ENCODE assay signal across 21 mouse cellular contexts in genomic region chr6:148259074-148259473, GRCm38 (mm10). TPM values are rescaled to one million over a fixed set of nuclear protein-coding genes. Genes with fewer than 3 reads are reported as not detected.
DNase-seq lines count a peak whose midpoint lies in the region; ATAC-seq lines count a peak whose summit lies in the region.
"Had no signal": no experiment of that assay in that cellular context is flagged by ENCODE, and none has a peak within 500 bp of the region (broad histone marks: within the 10 kb centered on the region; RNA-seq: fewer than 3 reads in every experiment).

No protein-coding gene starts in this region.

- H3K9me3 ChIP-seq in forebrain, embryonic 11.5 days (ENCODE audit: control insufficient read depth, low read length) = no peaks in the 10 kb centered on the region
- H3K9me3 ChIP-seq in forebrain, embryonic 13.5 days (replicated peaks) = no peaks in the 10 kb centered on the region
- no peaks in the 10 kb centered on the region for H3K9me3 ChIP-seq in hindbrain, embryonic 10.5 days
- no peaks in the 10 kb centered on the region for H3K9me3 ChIP-seq in hindbrain, embryonic 16.5 days (ENCODE audit: control insufficient read depth, low read length)
- H3K9me3 ChIP-seq in midbrain, embryonic 11.5 days (ENCODE audit: control insufficient read depth, low read length) = no peaks in the 10 kb centered on the region
- no peaks in the 10 kb centered on the region for H3K9me3 ChIP-seq in midbrain, embryonic 14.5 days (ENCODE audit: control insufficient read depth, low read length)
- H3K9me3 ChIP-seq: embryonic facial prominence, embryonic 10.5 days; embryonic facial prominence, embryonic 12.5 days; forebrain, embryonic 12.5 days; forebrain, embryonic 15.5 days had no signal

- H3K4me1 ChIP-seq in forebrain, embryonic 11.5 days (replicated peaks; ENCODE audit: control insufficient read depth, insufficient read depth, low read length) = 0 out of 2 replicates have a peak, but pooled peaks cover 2% of the 10 kb centered on the region
- peaks cover 11% of the 10 kb centered on the region for H3K4me1 ChIP-seq in forebrain, embryonic 13.5 days
- H3K4me1 ChIP-seq in hindbrain, embryonic 10.5 days (replicated peaks) = peaks cover 38% of the 10 kb centered on the region
- H3K4me1 ChIP-seq in hindbrain, embryonic 16.5 days (ENCODE audit: control insufficient read depth, insufficient read depth, low read depth, low read length) = peaks cover 6% of the 10 kb centered on the region; the same call in 1 of the 2 replicates
- peaks cover 5% of the 10 kb centered on the region; the same call in 1 of the 2 replicates for H3K4me1 ChIP-seq in midbrain, embryonic 11.5 days (ENCODE audit: control insufficient read depth, insufficient read depth, low read length)
- H3K4me1 ChIP-seq in midbrain, embryonic 14.5 days (ENCODE audit: control insufficient read depth, insufficient read depth, low read length) = peaks cover 9% of the 10 kb centered on the region; the same call in 1 of the 2 replicates

- 0 out of 2 replicates have a peak, but pooled peaks have one; percentile 33 for ATAC-seq in forebrain, embryonic 11.5 days (replicated peaks; ENCODE audit: low FRiP score)
- no peak for ATAC-seq in forebrain, embryonic 13.5 days
- no peak for ATAC-seq in hindbrain, embryonic 16.5 days
- ATAC-seq in midbrain, embryonic 11.5 days (ENCODE audit: low FRiP score) = no peak
- ATAC-seq in midbrain, embryonic 14.5 days (ENCODE audit: low FRiP score, low TSS enrichment) = no peak
- ATAC-seq: activated CD4-positive, CD25-positive, alpha-beta regulatory T cell, adult 4 months had no signal

- no peak overlapping the region for H3K4me3 ChIP-seq in forebrain, embryonic 11.5 days (ENCODE audit: low read depth, low read length)
- H3K4me3 ChIP-seq in forebrain, embryonic 13.5 days = no peak overlapping the region
- no peak overlapping the region for H3K4me3 ChIP-seq in hindbrain, embryonic 10.5 days
- H3K4me3 ChIP-seq in hindbrain, embryonic 16.5 days (ENCODE audit: low read length) = no peak overlapping the region
- no peak overlapping the region for H3K4me3 ChIP-seq in midbrain, embryonic 11.5 days (ENCODE audit: low read depth, low read length)
- H3K4me3 ChIP-seq in midbrain, embryonic 14.5 days (replicated peaks; ENCODE audit: low read depth, low read length) = no peak overlapping the region
- H3K4me3 ChIP-seq: embryonic facial prominence, embryonic 10.5 days; embryonic facial prominence, embryonic 12.5 days; forebrain, embryonic 12.5 days; forebrain, embryonic 15.5 days had no signal

- 81% methylated on average over 8 of the region's 8 CpGs for WGBS in forebrain, embryonic 11.5 days
- 86% methylated on average over 8 of the region's 8 CpGs for WGBS in forebrain, embryonic 13.5 days
- WGBS in hindbrain, embryonic 10.5 days = 64% methylated on average over 8 of the region's 8 CpGs
- WGBS in hindbrain, embryonic 16.5 days = 67% methylated on average over 8 of the region's 8 CpGs
- 87% methylated on average over 8 of the region's 8 CpGs for WGBS in midbrain, embryonic 11.5 days
- WGBS in midbrain, embryonic 14.5 days = 76% methylated on average over 8 of the region's 8 CpGs

- no peak for DNase-seq in forebrain, embryonic 11.5 days (ENCODE audit: low spot score)
- DNase-seq in hindbrain, embryonic 10.5 days (ENCODE audit: low spot score) = no peak
- peak; percentile 67 for DNase-seq in midbrain, embryonic 11.5 days (ENCODE audit: low spot score, missing footprints)
- no peak for DNase-seq in midbrain, embryonic 14.5 days
- peak; percentile 12 for DNase-seq in R1 (ENCODE audit: low read depth, low spot score)
- DNase-seq: adrenal gland, adult 8-10 months; adrenal gland, postnatal 14 days; adrenal gland, postnatal 36 days; cerebellum, adult 11-12 months; cerebellum, adult 2 months; cerebellum, adult 9-10 months; cerebellum, postnatal 10 days; cerebellum, postnatal 25 days; forebrain, postnatal 0 days had no signal

- no peaks in the 10 kb centered on the region for H3K36me3 ChIP-seq in forebrain, embryonic 11.5 days (ENCODE audit: control insufficient read depth, insufficient read depth, low read length)
- no peaks in the 10 kb centered on the region for H3K36me3 ChIP-seq in forebrain, embryonic 13.5 days (ENCODE audit: poor library complexity, severe bottlenecking)
- H3K36me3 ChIP-seq in hindbrain, embryonic 10.5 days = no peaks in the 10 kb centered on the region
- H3K36me3 ChIP-seq in hindbrain, embryonic 16.5 days (ENCODE audit: control insufficient read depth, insufficient read depth, low read length) = no peaks in the 10 kb centered on the region
- H3K36me3 ChIP-seq in midbrain, embryonic 11.5 days (ENCODE audit: control insufficient read depth, insufficient read depth, low read length) = no peaks in the 10 kb centered on the region
- no peaks in the 10 kb centered on the region for H3K36me3 ChIP-seq in midbrain, embryonic 14.5 days (ENCODE audit: control insufficient read depth, insufficient read depth, low read length)
- H3K36me3 ChIP-seq: embryonic facial prominence, embryonic 10.5 days; embryonic facial prominence, embryonic 12.5 days; forebrain, embryonic 12.5 days; forebrain, embryonic 15.5 days had no signal

- H3K27ac ChIP-seq in forebrain, embryonic 11.5 days (ENCODE audit: low read depth, low read length) = no peak overlapping the region
- no peak overlapping the region for H3K27ac ChIP-seq in forebrain, embryonic 13.5 days
- peak overlapping the region; percentile 59 for H3K27ac ChIP-seq in hindbrain, embryonic 10.5 days
- no peak overlapping the region for H3K27ac ChIP-seq in hindbrain, embryonic 16.5 days (ENCODE audit: low read depth, low read length)
- H3K27ac ChIP-seq in midbrain, embryonic 11.5 days (ENCODE audit: low read depth, low read length) = no peak overlapping the region
- H3K27ac ChIP-seq in midbrain, embryonic 14.5 days (replicated peaks; ENCODE audit: low read depth, low read length) = no peak overlapping the region
- H3K27ac ChIP-seq: embryonic facial prominence, embryonic 10.5 days; embryonic facial prominence, embryonic 12.5 days; forebrain, embryonic 12.5 days; forebrain, embryonic 15.5 days had no signal

- no peak overlapping the region for H3K4me2 ChIP-seq in forebrain, embryonic 11.5 days (ENCODE audit: low read depth, low read length, severe bottlenecking)
- no peak overlapping the region for H3K4me2 ChIP-seq in forebrain, embryonic 13.5 days
- H3K4me2 ChIP-seq in hindbrain, embryonic 16.5 days (ENCODE audit: low read length) = no peak overlapping the region
- no peak overlapping the region for H3K4me2 ChIP-seq in midbrain, embryonic 11.5 days
- H3K4me2 ChIP-seq in midbrain, embryonic 14.5 days (ENCODE audit: low read length) = no peak overlapping the region
- H3K4me2 ChIP-seq: embryonic facial prominence, embryonic 12.5 days; forebrain, embryonic 12.5 days; forebrain, embryonic 15.5 days had no signal

- H3K9ac ChIP-seq in forebrain, embryonic 11.5 days (ENCODE audit: low read length) = no peak overlapping the region
- no peak overlapping the region for H3K9ac ChIP-seq in forebrain, embryonic 13.5 days
- no peak overlapping the region for H3K9ac ChIP-seq in hindbrain, embryonic 16.5 days (ENCODE audit: low read depth, low read length)
- no peak overlapping the region for H3K9ac ChIP-seq in midbrain, embryonic 11.5 days (ENCODE audit: low read length)
- H3K9ac ChIP-seq in midbrain, embryonic 14.5 days (replicated peaks; ENCODE audit: low read length) = no peak overlapping the region
- H3K9ac ChIP-seq: embryonic facial prominence, embryonic 12.5 days; forebrain, embryonic 12.5 days; forebrain, embryonic 15.5 days; forebrain, postnatal 0 days had no signal

- no peaks in the 10 kb centered on the region for H3K27me3 ChIP-seq in forebrain, embryonic 11.5 days (ENCODE audit: control insufficient read depth, insufficient read depth, low read length)
- no peaks in the 10 kb centered on the region for H3K27me3 ChIP-seq in forebrain, embryonic 13.5 days
- no peaks in the 10 kb centered on the region for H3K27me3 ChIP-seq in hindbrain, embryonic 10.5 days (ENCODE audit: insufficient read depth, poor library complexity, severe bottlenecking)
- H3K27me3 ChIP-seq in hindbrain, embryonic 16.5 days (replicated peaks; ENCODE audit: control insufficient read depth, insufficient read depth, low read length) = no peaks in the 10 kb centered on the region
- no peaks in the 10 kb centered on the region for H3K27me3 ChIP-seq in midbrain, embryonic 11.5 days (ENCODE audit: control insufficient read depth, insufficient read depth, low read length)
- no peaks in the 10 kb centered on the region for H3K27me3 ChIP-seq in midbrain, embryonic 14.5 days (ENCODE audit: control insufficient read depth, insufficient read depth, low read length)
- H3K27me3 ChIP-seq: embryonic facial prominence, embryonic 12.5 days; forebrain, embryonic 15.5 days had no signal

RNA-seq across cellular contexts. Expression of gene Ergic2, which starts 46.9 kb away (rescaled TPM):
- polyA plus RNA-seq in forebrain, embryonic 11.5 days (2014; fragmentation: Nextera tagmentation; extraction: Ambion mirVana) = 179 and 213 TPM in 2 replicates
- polyA plus RNA-seq in forebrain, embryonic 13.5 days (2015; fragmentation: Nextera tagmentation; extraction: Ambion mirVana) = 190 and 208 TPM in 2 replicates
- 168 and 184 TPM in 2 replicates for polyA plus RNA-seq in hindbrain, embryonic 10.5 days (2016; fragmentation: Nextera tagmentation; extraction: Ambion mirVana)
- polyA plus RNA-seq in hindbrain, embryonic 16.5 days (2015; fragmentation: Nextera tagmentation; extraction: Ambion mirVana) = 201 and 235 TPM in 2 replicates
- 209 and 218 TPM in 2 replicates for polyA plus RNA-seq in midbrain, embryonic 11.5 days (2014; fragmentation: Nextera tagmentation; extraction: Ambion mirVana)
- polyA plus RNA-seq in midbrain, embryonic 14.5 days (2014; fragmentation: Nextera tagmentation; extraction: Ambion mirVana) = 209 and 213 TPM in 2 replicates

Comparison
In these comparisons a context has a peak if more than half of its experiments do, and no peak if none do; other contexts are left out.
1. DNase-seq: peak in midbrain, embryonic 11.5 days (single experiment) and R1 (single experiment); none in forebrain, embryonic 11.5 days (single experiment), hindbrain, embryonic 10.5 days (single experiment) and midbrain, embryonic 14.5 days (single experiment).